Mouse (Mus musculus) Muller cell, postnatal 12 days (primary cell): ENCODE measurements around the gene Lin7c.

ENCODE experiments used
- DNase-seq: peaks from one replicate; pipeline ENCODE4 v3.0.0-alpha.2; 2015; ENCODE audit errors: inconsistent ontology term

Gene Lin7c

DNA sequence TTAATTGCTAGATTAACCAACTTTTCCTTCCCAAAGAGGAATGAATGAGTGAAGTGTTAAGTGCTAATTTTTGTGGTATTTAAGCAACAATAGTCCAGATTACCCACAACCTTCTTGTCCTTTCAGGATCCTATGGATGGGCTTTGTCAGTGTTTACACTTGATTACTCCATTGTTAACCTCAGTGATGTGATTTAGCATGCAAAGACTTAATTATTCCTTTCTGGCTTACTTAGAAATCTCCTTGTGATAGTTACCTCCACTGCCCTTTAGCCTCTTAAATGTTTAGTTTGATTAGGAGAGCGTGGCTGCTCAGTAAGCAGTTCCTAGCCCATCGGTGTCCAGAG is 45.7 kb downstream of the Lin7c start:
- peak; percentile 64 for DNase-seq

DNA sequence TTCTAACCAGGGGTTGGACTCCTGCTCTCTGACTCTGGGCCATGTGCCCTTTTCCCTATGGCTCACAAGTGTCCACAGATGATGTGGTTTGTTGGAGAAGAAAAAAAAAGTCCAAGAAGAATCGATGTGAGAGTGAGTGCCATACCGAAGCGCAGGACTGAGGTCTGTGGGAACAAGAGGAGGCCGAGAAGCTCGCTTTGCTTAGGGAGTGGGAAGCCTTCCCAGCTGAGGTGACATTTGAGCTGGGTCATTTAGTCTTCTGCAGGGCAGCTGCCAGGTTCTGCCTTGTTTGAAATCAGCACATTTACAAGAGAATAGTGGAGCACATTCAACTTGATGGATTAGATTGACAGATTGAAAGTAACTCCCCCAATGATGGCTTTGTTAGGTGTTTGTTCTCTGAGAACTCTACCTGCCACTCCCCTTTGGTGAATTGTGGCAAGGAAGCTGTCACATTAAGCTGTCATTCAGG is 51.4 kb downstream of the Lin7c start:
- no peak for DNase-seq

DNA sequence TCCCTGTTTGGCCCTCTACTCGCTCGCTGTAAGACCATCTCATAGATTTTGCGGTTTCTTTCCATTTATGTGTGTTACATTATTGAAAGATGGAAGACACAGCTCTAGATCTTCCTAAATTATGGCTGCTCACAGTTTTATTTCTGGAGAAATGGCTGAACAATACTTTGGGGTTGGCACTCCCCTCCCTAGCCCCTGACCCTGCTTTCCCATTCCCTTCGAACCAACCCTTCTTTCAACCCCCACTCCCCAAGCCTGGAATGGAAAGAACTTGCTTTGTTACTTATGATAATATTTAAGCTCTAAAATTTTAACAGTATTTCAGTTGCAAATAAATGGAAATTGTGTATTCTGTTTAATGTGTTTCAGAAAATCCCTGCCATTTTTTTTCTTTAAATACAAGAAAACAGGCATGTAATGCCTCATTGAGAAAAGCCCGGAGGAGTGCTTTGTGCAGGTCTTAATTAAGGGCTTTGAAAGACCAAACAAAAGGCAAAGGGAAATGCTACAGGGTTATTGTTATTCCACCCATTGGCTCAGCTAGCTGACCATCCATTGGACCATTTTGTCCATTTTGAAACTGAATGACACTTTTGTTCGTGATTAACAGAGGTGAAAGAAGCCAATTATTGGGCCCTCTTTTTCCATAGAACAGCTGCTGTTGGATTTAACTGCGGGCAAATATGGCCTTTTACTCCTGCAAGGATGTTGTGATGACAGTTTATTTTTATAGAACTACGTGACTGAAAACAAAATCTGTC is 52.3 kb downstream of the Lin7c start:
- peak; percentile 91 for DNase-seq

DNA sequence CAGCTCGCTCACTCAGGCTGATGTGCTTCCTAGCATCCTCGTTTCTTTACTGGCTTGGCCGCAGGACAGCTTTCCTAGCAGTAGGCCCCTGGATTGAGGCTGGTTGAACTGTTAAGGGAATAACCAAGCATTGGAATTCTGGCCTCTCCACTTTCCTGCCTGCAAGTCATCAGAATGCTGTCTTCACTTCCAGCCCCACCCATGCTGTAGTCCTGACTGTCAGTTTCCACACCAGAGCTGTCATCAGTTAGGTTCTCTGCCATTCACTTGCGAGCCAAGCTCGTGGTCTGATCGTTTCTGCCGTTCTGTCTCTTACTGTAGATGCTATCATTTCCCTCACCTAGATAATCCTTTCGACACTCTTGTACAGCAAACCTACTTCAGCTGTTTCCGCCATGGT is 54.3 kb downstream of the Lin7c start:
- peak; percentile 52 for DNase-seq

DNA sequence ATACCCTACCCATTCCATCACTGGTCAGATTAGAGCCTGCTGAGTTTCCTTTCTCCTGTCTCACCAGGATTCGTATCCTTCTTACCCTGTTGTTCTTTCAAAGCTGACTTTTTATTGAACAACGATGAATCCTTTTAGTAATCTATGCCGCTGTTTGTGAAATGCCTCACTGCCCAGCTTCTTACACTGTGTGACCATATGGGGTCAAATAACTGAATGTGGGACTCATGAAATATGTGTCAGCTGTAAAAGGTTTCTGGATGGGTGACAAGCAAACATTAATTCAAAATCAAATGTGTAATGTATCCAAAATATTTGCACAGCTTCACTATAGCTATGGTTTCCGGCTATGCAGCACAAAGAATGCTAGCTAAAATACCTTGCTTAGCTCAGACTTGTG is 54.9 kb downstream of the Lin7c start:
- DNase-seq: peak; percentile 78

DNA sequence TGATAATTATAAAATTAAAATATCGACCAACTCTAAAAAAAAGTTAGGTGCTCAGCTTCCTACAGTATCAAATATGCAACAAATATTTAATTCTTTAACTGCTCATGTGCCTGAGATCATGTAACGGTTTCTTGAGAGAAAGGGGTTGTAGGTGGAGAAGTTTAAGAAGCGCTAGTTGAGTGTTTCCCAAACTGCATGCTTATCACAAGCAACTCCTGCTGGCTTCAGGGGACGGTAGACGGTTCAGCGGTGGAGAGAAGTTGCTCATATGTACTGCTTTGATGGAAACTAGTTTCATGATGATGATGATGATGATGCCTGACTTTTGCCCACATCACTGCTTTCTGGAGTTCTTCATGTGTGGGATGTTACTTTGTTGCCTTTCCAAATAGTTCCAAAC is 55.8 kb downstream of the Lin7c start:
- DNase-seq: no peak

DNA sequence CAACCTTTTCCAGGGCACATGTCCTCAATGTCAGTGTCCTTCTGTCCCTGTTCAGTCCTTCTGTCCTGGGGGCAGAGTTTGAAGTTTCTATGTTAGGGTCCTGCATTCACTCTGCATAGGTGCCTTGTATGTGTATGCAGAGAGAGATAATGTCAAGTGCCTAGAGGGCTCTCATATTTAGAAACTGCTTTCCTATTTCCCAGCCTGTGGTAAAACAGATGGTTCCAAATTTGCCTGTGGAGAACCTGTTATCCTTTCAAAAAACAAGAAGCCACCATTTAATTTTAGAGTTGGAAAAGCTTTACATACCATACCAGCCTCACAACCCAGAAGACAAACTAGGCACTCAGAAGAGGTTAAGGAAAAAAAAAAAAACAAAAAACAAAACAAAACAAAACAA is 58.9 kb downstream of the Lin7c start:
- DNase-seq: no peak

DNA sequence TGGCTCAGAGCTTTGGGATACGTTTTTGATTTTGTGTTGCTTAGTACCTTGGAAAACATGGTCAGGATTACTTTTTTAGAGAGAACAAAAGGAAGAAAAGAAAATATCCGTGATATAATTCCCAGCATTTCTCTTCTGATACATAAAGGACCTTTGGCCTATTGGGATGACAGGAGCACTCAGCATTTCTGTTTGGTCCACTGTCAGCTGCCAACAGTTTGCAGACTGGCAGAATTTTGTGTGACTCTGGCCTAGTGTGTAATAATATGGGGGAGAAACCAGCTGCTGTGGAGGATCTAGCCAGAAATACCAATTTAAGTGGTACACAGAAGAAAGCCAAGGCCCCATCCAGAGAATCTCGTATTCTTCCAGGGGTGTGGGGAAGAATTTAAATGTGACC is 59.7 kb downstream of the Lin7c start:
- DNase-seq: no peak
